Mouse (Mus musculus) spleen, adult 2 months (tissue): Measurements from ENCODE around the gene Tor1aip2.

Source experiments
- CTCF ChIP-seq: fragments of 200-500 bp; IDR thresholded peaks from 2 replicates; pipeline ENCODE4 v1.5.1; 2011; ENCODE audit warnings: mild to moderate bottlenecking, inconsistent platforms; ENCODE audit not compliant: insufficient read depth, insufficient read length, insufficient replicate concordance; ENCODE audit errors: extremely low read depth
- POLR2A ChIP-seq: fragments of 200-500 bp; IDR thresholded peaks from 2 replicates; pipeline ENCODE4 v1.6.1; 2011; ENCODE audit warnings: low read depth, low read length, inconsistent platforms

- TF ChIP-seq CTCF = no peak
- no peak for TF ChIP-seq POLR2A
Measured at GRCm38 (mm10) chr1:155994524-155994923, 40.7 kb upstream of the Tor1aip2 start.
